ENCODE assay signal across 8 mouse cellular contexts in the genomic region with DNA sequence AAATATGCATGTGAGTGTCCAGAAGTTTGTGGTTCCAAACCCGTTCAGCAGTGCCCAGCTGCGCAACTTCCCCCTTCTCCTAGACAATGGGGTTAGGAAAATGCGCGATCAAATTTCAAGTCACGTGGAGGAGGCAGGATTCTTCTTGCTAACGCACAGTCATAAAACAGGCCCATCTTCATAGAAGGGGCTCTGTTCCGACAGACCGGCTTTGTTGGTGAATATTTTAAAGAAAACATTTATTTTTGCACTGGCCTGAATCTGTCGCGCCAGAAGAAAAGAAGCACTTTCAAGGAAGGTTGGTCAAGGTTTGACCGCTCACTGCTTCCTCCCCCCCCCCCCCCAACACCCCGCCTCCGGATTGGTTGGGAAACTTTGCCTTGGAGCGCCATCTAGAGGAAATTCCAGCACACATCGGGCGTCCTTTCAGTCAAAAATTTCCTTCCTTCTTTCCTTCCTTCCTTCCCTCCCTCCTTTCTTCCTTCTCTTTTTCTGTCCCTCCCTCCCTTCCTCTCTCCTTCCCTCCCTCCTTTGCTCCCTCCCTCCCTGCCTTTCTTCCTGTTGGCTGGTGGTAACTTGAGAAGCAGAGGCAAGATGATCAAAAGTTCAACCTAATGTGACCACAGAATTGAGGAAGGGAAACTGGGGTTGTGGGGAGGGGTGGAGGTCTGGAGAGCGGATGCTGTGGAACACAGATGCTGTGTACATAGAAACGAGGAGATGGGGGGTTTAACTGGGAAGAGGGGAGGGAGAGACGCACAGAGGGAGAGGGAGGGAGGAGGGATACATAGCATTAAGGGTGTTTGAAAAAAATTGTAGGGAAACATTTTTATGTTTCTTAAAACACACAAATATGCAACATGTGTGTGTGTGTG.
DNase-seq lines count a peak whose midpoint lies in the region; ATAC-seq and TF ChIP-seq lines count a peak whose summit lies in the region.

No protein-coding gene starts in this region.

- peak overlapping the region; percentile 29 for H3K4me3 ChIP-seq in cortical plate, adult 2 months (ENCODE audit: insufficient read depth, low read length)
- H3K4me3 ChIP-seq in intestine, embryonic 15.5 days (replicated peaks): peak overlapping the region; percentile 37

- no peaks in the 10 kb centered on the region for H3K27me3 ChIP-seq in intestine, embryonic 15.5 days (replicated peaks)

- TF ChIP-seq POLR2A in cortical plate, adult 2 months (IDR thresholded peaks at IDR 0.05; ENCODE audit: extremely low read depth, insufficient read depth, low read length): no peak

- H3K4me1 ChIP-seq in cortical plate, adult 2 months (ENCODE audit: control insufficient read depth, insufficient read depth, low read length): no peaks in the 10 kb centered on the region
- H3K4me1 ChIP-seq in intestine, embryonic 15.5 days (replicated peaks): peaks cover 5% of the 10 kb centered on the region; the same call in 1 of the 2 replicates

- H3K9ac ChIP-seq in intestine, embryonic 15.5 days: peak overlapping the region; percentile 8; the same call in 1 of the 2 replicates

- no peaks in the 10 kb centered on the region for H3K36me3 ChIP-seq in intestine, embryonic 15.5 days

- peak; percentile 94 for ATAC-seq in intestine, embryonic 15.5 days
- peak; percentile 69 for ATAC-seq in megakaryocyte-erythroid progenitor cell, adult 5-6 weeks (replicated peaks; ENCODE audit: low FRiP score, low TSS enrichment, poor library complexity, severe bottlenecking)

- TF ChIP-seq CTCF in cortical plate, adult 2 months (IDR thresholded peaks at IDR 0.05; ENCODE audit: extremely low read depth, insufficient read depth, low read length): peak; percentile 56

- no peaks in the 10 kb centered on the region for H3K9me3 ChIP-seq in intestine, embryonic 15.5 days

- intact Hi-C loops in gastrocnemius, postnatal 36 days (cut with DNase I): loop anchor here (2.0 kb wide), 2 partner anchors 86 to 186 kb away; no protein-coding TSS in a partner anchor
- intact Hi-C loops in left cerebral cortex, postnatal 25 days (cut with DNase I): loop anchor here (1.0 to 5.0 kb wide), 4 partner anchors 86 to 464 kb away; no protein-coding TSS in a partner anchor

- peak overlapping the region; percentile 61 for H3K4me2 ChIP-seq in intestine, embryonic 15.5 days (replicated peaks)

- H3K27ac ChIP-seq in cortical plate, adult 2 months (ENCODE audit: insufficient read depth, low read length): no peak overlapping the region
- peak overlapping the region; percentile 60 for H3K27ac ChIP-seq in intestine, embryonic 15.5 days

- peak; percentile 16 to 19 for DNase-seq in spleen, adult 18-20 months
- DNase-seq in spleen, postnatal 4 days (ENCODE audit: low spot score in 2 of 2): no peak
- DNase-seq in gastrocnemius, postnatal 36 days: peak; percentile 25 to 43
- DNase-seq in left cerebral cortex, postnatal 25 days (ENCODE audit: low spot score in 2 of 2): peak; percentile 60 to 65
- peak; percentile 45 for DNase-seq in right cerebral cortex, postnatal 25 days

- WGBS in intestine, embryonic 15.5 days: 1% methylated on average over 19 of the region's 19 CpGs

Comparison
In these comparisons a context has a peak if more than half of its experiments do, and no peak if none do; other contexts are left out.
1. DNase-seq: peak in spleen, adult 18-20 months (2 of 2), gastrocnemius, postnatal 36 days (2 of 2), left cerebral cortex, postnatal 25 days (2 of 2) and right cerebral cortex, postnatal 25 days (single experiment); none in spleen, postnatal 4 days (0 of 2).